Mouse (Mus musculus) adrenal gland, postnatal 36 days (tissue): ENCODE data around the gene Lrrc9. TPM values are rescaled to one million over a fixed set of nuclear protein-coding genes. Genes with fewer than 3 reads are reported as not detected.

Source experiments
- DNase-seq, 2 experiments: peaks; one replicate each; pipeline ENCODE4 v3.0.0; 2021; ENCODE audit warnings: mixed read lengths in 1 of 2
- long read RNA-seq, 2 experiments: library from polyadenylated mRNA; stranded (forward); transcript quantifications; one replicate each; pipeline ENCODE4 v2.0.0; 2021; ENCODE audit warnings: borderline sequencing depth in 2 of 2
- total RNA-seq, 2 experiments: library from RNA; stranded (reverse); gene quantifications; 2 replicates each; pipeline ENCODE4 v1.2.3; 2021

The Lrrc9 gene
- 1 to 10 TPM; 1.1 to 6.3 TPM for total RNA-seq
- long read RNA-seq, experiment 1, partial matches to known transcripts = 2 of 4 reads
- long read RNA-seq, experiment 1, other reads (novel, unspliced or antisense) = 2 of 4 reads
- long read RNA-seq, experiment 2 = 0 reads

DNA sequence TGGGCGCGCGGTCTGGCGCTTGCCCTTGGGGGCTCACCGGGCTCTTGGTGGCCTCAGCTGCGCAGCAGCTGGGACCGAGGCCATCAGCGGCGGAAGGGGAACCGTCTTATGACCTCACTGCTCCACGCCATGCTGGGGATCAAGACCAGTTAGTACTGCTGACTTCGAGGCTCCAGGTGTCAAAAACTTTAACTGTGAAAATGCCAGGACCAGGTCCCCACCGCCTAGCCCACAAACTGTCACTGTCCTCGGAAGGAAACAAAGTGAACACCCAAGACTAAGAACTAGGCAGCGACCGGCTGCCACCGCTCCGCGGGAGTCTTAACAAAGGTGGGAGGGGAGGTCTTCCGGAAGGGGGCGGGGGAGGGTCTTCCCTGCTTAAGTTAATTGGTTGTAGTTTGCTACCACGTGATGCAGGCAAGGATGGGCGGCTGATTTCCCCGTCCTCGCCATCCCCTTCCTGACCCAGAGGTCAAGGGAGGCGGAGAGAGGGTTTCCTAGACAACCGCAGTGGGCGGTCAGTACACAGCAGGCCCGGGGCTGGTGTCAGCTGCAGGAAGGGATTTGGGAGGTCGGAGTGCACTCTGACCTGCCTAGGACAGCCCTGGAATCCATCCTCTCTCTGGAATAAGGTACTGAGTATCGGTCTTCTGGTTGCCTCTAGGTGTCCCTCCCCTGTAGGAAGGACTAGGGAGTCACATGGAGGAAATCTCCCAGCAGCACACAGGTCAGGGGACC, at the start of gene Lrrc9:
Gene Lrrc9, plus strand, starts transcription at position 28 of the 738 bp plus-strand sequence.
- DNase-seq = peak; percentile 49 to 55

GRCm38 (mm10) chr12:72393046-72393805, 48.4 kb upstream of the Lrrc9 start:
- no peak for DNase-seq

DNA sequence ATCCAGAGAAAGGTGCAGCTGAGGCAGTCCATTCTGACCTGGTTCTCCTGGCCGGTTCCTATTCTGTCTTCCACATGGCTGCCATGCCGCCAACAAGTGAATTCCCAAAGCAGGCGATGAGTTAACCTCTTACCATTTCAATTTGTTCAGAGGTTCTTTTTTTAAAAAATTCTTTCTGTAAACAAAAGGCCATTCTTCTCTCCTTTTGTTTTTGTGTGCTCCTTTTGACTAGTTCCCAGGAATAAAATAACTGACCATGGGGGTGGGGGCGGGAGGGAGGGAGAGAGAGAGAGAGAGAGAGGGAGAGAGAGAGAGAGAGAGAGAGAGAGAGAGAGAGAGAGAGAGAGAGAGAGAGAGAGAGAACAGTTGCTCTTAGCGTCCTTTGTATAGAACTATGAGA, 36.6 kb upstream of the Lrrc9 start:
- no peak for DNase-seq

GRCm38 (mm10) chr12:72407146-72407545, 34.5 kb upstream of the Lrrc9 start:
- no peak for DNase-seq

DNA sequence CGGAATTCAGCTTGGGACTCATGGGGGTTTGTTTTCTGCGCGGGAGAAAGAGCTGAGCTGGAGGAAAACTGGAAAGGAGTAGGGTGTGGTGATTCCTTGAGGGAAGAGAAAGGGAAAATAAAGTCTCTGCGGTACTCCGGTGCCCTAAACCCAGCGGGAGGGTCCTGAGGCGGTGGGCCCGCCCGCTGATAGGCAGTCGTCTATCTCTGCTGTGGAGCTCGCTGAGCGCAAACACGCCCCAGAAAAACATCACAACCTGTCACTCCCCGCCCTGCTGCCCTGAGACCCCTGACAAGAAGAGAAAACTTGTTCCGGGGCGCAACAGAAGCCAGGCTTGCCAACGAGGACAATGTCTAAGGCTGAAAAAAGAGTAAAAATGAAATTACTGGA, 34.0 kb upstream of the Lrrc9 start:
- no peak for DNase-seq

DNA sequence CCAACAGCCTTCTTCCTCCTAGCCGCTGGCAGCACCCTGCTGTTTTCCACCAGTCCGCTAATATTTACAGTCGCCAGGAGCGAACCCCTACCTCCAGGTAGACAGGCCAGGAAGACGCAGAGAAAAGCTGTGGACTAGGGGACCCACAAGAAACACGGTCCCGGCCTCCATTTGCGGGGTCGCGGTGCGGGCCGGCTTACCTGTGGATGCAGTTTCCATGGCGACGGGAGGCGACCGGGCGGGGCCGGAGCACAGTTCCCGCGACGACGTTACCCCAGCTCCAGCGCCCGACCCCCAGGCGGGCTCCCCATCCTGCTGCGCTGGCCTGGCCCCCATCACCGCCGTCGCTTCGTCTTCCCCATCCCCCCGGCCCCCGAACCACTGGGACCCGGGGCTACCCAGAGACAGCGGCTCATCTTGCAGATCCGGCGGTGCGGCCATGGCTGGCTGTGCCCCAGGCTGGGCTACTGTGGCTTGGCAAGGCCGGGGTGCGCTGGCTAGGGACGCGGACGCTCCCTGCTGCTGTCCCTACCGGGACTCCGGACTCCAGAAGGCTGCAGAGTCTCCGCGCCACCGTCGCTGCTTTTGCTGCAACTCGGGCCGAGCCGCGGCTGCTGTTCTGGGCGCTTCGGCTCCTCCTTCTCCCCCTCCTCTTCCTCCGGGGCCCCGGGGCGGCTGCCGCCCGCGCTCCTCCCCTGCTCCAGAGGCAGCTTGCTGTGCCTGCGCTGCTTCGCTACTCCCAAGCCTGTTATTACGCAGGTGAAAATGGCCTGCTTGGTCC, 33.4 kb upstream of the Lrrc9 start:
- DNase-seq = peak; percentile 58 to 70

GRCm38 (mm10) chr12:72408954-72409353, 32.7 kb upstream of the Lrrc9 start, which contains the start of gene Rtn1:
Rtn1 (minus strand) TSS chr12:72409054.
- no peak for DNase-seq

GRCm38 (mm10) chr12:72417762-72418161, 23.9 kb upstream of the Lrrc9 start:
- peak in 1 of 2 experiments; percentile 24 for DNase-seq

DNA sequence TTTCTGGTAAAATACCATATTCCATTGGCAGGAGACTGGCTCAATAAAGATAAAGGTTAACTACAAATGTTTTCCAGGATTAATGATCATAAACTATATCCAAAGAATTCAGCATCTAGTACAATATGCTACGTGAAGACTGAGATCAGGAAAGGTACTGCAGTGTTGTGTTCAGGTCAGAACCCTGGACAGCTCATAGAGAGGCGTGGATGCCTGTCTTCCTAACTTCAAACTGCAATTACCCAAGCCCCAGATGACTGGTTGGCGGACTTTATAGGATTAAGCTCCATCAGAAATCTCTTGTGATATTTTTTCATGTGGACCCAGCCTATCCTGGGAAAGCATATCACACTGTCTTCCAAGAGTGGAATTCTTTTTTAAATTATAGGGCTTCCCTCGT, 19.0 kb upstream of the Lrrc9 start:
- DNase-seq = peak in 1 of 2 experiments; percentile 20

- DNase-seq = peak; percentile 51 to 73
Measured at GRCm38 (mm10) chr12:72427722-72428126, 13.9 kb upstream of the Lrrc9 start.

DNA sequence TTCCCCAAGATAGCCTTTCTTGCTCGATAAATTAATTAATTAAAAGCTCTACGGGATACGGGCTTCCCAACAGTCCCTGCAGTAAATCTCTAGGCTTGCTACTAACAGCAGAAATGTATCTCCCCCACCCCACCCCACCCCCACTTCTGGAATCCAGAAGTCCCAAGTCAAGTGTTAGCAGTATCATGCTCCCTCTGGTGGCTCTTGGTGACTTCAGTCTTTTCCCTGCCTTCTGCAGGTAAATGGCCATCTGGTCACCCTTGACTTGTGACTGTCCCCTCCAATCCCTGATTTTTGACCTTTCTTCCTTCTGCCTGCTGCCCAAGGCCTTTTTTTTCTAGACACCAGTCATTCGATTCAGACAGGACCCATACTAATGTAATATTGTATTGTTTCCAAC, 9.5 kb upstream of the Lrrc9 start:
- DNase-seq = no peak

DNA sequence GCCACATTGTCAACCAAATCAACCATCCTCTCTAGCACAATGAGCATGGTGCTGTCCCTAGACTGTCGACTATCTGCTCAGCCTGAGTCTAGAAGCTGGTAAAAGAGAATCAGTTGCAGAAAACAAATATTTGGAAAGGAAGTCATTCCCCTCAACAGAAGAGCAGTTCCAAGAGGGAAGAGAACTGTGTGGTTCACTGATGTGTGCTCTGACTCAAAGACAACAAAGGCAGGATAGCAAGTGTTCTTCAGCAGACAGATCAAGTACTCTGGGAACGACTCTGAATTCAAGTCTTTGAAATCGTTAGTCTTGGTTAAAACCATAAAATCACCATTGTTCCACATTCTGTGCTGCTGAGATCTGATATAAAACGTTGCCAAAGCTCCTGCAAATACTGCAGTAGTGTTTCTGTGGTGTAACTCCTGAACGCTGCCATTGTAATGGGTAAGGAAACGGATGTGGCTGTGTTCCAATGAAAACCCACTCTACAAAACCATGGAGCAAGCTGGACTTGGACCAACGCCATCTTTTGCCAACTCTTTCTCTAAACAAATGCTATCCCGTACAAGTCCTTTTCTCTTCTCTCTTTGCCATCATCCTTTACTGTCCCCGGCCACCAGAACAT, 8.3 kb upstream of the Lrrc9 start:
- DNase-seq = no peak

- no peak for DNase-seq
Measured at GRCm38 (mm10) chr12:72437676-72438341, 3.9 kb upstream of the Lrrc9 start.

- no peak for DNase-seq
Measured at GRCm38 (mm10) chr12:72438961-72439480, 2.6 kb upstream of the Lrrc9 start.

GRCm38 (mm10) chr12:72453941-72454340, 12.3 kb downstream of the Lrrc9 start:
- DNase-seq = no peak

GRCm38 (mm10) chr12:72461191-72461893, 19.7 kb downstream of the Lrrc9 start:
- no peak for DNase-seq

- peak; percentile 59 to 81 for DNase-seq
Measured at GRCm38 (mm10) chr12:72461894-72462530, 20.3 kb downstream of the Lrrc9 start.

DNA sequence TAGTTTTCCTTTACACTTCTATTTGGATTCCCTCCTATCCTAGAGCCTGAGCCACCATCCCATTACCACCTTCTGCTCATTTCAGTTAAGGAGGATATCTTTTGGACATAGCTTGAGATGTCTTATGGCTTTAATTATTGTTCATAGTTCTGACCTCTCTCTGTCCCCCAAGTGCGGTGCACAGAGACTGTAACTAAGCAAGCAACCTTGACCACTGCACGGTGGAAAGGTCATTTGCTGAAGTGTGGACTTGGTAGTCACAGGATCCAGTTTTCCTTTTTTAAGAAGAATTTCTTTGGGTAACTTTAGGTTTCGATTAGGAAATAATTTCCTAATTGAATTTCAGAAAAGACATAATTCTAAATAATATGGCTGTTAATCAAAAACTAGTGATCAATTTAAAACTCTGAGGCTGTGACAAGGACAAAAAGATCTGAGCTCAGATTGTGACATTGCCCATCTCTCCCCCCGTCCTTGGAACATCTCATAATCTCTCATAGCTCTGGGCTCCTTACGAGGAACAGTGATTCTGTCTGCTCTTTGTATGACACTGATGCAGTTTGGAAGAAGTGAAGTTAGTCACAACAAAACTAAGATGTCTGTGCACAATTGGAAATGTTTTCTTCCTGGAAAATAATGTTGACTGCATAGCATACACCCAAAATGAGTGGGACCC, 24.3 kb downstream of the Lrrc9 start:
- DNase-seq = peak; percentile 28 to 45

DNA sequence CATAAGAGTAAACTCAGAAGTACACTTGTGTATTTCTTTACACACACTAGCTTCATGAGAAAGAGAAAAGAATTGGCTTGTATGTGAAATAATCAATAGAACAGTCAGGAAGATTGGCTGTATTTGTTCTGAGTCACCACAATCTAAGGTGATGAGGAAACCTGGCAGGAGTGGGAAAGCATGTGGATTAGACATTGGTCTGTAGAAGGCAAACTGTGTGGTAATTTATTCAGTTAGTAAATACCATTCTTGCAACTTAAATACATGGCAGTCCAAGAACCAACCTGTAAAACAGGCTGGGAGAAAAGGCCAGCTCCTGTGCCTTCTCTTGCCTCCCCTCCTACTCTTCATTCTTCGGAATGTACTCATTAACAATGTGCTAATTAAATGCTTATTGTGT, 25.6 kb downstream of the Lrrc9 start:
- no peak for DNase-seq
